Mouse (Mus musculus): ENCODE measurements around the gene Ybx3.

- TF ChIP-seq POLR2A (IDR thresholded peaks at IDR 0.05; ENCODE audit: extremely low read depth, insufficient read depth, low read length) (no peak), CTCF (IDR thresholded peaks at IDR 0.05; ENCODE audit: extremely low read depth, insufficient read depth, low read length) (no peak)
Measured at GRCm38 (mm10) chr6:131340082-131340481, 48.2 kb downstream of the Ybx3 start.
